Mouse (Mus musculus) hindbrain, embryonic 10.5 days (tissue): ENCODE results near the gene 1700029J07Rik. TPM values are rescaled to one million over a fixed set of nuclear protein-coding genes. Genes with fewer than 3 reads are reported as not detected.
A peak's percentile ranks its signal among the peaks of the same experiment; 100 is the strongest.

ENCODE experiments used
- DNase-seq: peaks from one replicate; pipeline ENCODE4 v3.0.0-alpha.2; 2017; ENCODE audit warnings: low spot score
- H3K27ac ChIP-seq: fragments of 300-500 bp; sonication (generic); 2 replicates; pipeline ENCODE4 v1.5.1; 2016; ENCODE audit warnings: mild to moderate bottlenecking, moderate library complexity
- H3K27me3 ChIP-seq: fragments of 300-500 bp; sonication (generic); 2 replicates; pipeline ENCODE4 v1.6.1; 2016; ENCODE audit warnings: mild to moderate bottlenecking; ENCODE audit not compliant: poor library complexity, insufficient read depth, severe bottlenecking
- H3K36me3 ChIP-seq: fragments of 300-500 bp; sonication (generic); 2 replicates; pipeline ENCODE4 v1.6.1; 2016; ENCODE audit warnings: mild to moderate bottlenecking, moderate library complexity
- H3K4me1 ChIP-seq: fragments of 300-500 bp; sonication (generic); replicated peaks from 2 replicates; pipeline ENCODE4 v1.6.1; 2016; ENCODE audit warnings: mild to moderate bottlenecking
- H3K4me3 ChIP-seq: fragments of 300-500 bp; sonication (generic); 2 replicates; pipeline ENCODE4 v1.5.1; 2016; ENCODE audit warnings: mild to moderate bottlenecking, moderate library complexity
- H3K9me3 ChIP-seq: fragments of 300-500 bp; sonication (generic); 2 replicates; pipeline ENCODE4 v1.6.1; 2016; ENCODE audit warnings: mild to moderate bottlenecking, moderate library complexity
- WGBS: fragments of 180-500 bp; shearing (Covaris S2); methylation state at CpG from one replicate; pipeline ENCODE4 v1.1.7; 2016; 5-methylcytosine and 5-hydroxymethylcytosine counted together
- polyA plus RNA-seq: library from polyadenylated mRNA; unstranded; fragments of >200 nt; fragmentation: Nextera tagmentation; extraction: Ambion mirVana; gene quantifications from 2 replicates; pipeline ENCODE4 v1.2.1, GENCODE M21; 2016

Gene 1700029J07Rik
- polyA plus RNA-seq, 1 experiment from 2014 or later, result 3.8 TPM

DNA sequence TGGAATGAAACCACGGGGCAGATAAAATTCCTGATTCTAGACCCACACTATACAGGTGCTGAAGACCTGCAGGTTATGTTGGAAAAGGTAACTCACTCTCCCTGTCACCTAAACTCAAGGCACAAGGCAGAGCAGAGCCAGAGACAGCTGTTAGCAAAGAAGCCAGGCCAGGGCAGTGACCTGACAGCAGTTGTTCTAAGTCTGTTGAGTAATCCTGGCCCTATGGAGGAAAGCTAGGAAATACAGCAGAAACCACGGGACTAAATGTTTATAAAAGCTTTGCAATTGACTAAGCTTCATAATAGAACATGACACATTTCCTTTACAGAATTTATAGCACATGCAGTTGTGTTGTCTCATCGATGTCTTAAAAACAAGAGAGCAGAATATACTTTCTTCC lies 20.5 kb upstream of the 1700029J07Rik start:
- DNase-seq, result no peak
- 93% methylated on average over 3 of the region's 3 CpGs for WGBS
- H3K36me3 ChIP-seq, result peaks cover 40% of the 10 kb centered on the region

DNA sequence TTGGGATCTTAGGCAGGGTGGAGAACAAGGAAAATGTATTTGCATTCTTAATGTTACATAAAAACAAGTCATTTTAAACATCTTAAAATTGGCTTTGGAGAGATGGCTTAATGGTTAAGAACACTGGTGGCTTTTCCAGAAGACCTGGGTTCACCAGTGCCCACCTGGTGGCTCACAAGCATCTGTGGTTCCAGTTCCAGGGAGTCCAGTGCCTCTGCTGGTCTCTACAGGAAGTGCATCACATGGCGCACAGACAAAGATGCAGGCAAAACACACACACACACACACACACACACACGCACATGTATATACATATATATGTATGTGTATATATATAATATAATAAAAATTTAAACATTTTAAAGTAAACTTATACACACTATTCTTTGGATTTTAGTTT lies 19.1 kb upstream of the 1700029J07Rik start:
- no peak for DNase-seq
- WGBS, result 95% methylated on average over 2 of the region's 2 CpGs
- peaks cover 10% of the 10 kb centered on the region for H3K4me1 ChIP-seq

More for the DNA sequence above, 20.5 kb upstream of the 1700029J07Rik start:
- H3K9me3 ChIP-seq, result no peaks in the 10 kb centered on the region
- H3K27me3 ChIP-seq, result no peaks in the 10 kb centered on the region
- no peak overlapping the region for H3K4me3 ChIP-seq
- H3K27ac ChIP-seq, result no peak overlapping the region
- peaks cover 23% of the 10 kb centered on the region for H3K4me1 ChIP-seq

DNA sequence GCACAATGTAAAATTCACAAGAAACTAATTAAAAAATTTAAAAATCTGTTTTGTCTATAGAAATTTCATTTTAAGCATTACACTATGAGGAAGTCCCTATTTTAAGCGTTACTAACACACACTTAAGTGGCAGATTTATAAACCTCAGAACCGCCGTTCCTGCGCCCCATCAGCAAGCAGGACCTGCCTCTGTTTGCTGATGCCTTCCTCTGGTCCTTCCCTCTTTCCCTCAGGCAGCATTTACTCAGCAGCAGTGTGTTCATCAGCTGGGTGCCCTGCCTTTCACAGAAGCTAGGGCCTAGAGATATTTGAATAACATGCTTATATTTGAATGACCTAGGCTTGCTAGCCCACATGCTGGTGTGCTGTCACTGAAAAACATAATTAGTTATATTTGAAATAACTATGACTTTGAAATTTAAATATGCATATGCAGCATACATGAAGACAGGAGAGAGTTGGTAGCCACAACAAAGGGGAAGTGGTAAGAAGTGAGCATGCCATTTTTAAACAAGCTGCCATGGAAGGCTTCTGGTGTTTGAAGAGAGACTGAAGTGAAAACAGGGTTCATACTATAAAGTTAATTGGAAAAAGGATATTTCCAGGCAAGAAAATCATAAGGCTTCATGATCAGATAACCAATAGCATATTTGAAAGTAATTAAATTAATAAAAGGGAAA lies 15.7 kb upstream of the 1700029J07Rik start:
- Histone ChIP-seq H3K9me3 (no peaks in the 10 kb centered on the region), H3K36me3 (peaks cover 44% of the 10 kb centered on the region), H3K4me3 (no peak overlapping the region), H3K4me1 (no peaks in the 10 kb centered on the region), H3K27ac (no peak overlapping the region), H3K27me3 (no peaks in the 10 kb centered on the region)
- no peak for DNase-seq
- 95% methylated on average over 4 of the region's 4 CpGs for WGBS

More for the DNA sequence above, 19.1 kb upstream of the 1700029J07Rik start:
- no peak overlapping the region for H3K4me3 ChIP-seq
- H3K27me3 ChIP-seq, result no peaks in the 10 kb centered on the region
- no peak overlapping the region for H3K27ac ChIP-seq
- peaks cover 44% of the 10 kb centered on the region for H3K36me3 ChIP-seq
- no peaks in the 10 kb centered on the region for H3K9me3 ChIP-seq

DNA sequence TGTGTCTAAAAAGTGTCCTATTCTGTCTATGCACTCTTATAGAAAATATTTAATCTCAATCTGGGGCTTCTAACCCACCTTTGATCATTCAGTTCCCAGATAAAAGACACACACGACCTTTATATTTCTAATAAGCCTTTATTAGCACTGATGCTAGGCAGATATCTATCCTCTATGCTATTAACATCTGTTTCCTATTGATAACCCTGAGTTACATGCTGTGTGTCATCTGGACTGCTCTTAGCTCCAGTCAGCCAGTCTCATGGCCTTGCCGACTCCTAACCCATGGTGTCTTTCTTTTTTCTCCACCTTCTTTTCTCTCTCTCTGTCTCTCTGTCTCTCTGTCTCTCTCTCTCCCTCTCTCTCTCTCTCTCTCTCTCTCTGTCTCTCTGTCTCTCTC lies 13.1 kb upstream of the 1700029J07Rik start:
- Histone ChIP-seq H3K27me3 (no peaks in the 10 kb centered on the region), H3K36me3 (peaks cover 51% of the 10 kb centered on the region), H3K4me1 (no peaks in the 10 kb centered on the region), H3K4me3 (no peak overlapping the region), H3K9me3 (no peaks in the 10 kb centered on the region), H3K27ac (no peak overlapping the region)
- WGBS, result 63% methylated on average over 2 of the region's 2 CpGs
- no peak for DNase-seq

DNA sequence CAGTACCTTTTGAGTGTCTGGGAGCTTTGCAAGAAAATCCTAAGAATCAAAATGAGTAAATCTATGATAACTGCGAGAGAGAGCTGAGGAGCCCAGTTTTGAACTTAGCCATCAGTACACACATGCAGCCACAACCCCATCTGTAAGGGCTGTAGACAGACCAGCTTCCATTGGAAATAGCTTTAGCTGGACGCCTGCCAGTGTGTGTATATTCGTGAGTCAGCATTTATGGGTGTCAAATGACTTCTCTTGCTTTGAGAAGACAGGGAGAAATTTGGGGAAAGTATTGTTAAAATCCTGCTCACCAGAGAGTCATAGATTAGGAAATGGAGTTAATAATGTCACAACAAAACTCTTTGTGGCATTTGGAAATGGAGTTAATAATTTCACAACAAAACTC lies 11.6 kb upstream of the 1700029J07Rik start:
- WGBS, result 91% methylated on average over 3 of the region's 3 CpGs
- H3K4me1 ChIP-seq, result no peaks in the 10 kb centered on the region
- H3K27ac ChIP-seq, result no peak overlapping the region
- DNase-seq, result no peak
- H3K9me3 ChIP-seq, result no peaks in the 10 kb centered on the region
- peaks cover 65% of the 10 kb centered on the region for H3K36me3 ChIP-seq
- H3K4me3 ChIP-seq, result no peak overlapping the region
- no peaks in the 10 kb centered on the region for H3K27me3 ChIP-seq

DNA sequence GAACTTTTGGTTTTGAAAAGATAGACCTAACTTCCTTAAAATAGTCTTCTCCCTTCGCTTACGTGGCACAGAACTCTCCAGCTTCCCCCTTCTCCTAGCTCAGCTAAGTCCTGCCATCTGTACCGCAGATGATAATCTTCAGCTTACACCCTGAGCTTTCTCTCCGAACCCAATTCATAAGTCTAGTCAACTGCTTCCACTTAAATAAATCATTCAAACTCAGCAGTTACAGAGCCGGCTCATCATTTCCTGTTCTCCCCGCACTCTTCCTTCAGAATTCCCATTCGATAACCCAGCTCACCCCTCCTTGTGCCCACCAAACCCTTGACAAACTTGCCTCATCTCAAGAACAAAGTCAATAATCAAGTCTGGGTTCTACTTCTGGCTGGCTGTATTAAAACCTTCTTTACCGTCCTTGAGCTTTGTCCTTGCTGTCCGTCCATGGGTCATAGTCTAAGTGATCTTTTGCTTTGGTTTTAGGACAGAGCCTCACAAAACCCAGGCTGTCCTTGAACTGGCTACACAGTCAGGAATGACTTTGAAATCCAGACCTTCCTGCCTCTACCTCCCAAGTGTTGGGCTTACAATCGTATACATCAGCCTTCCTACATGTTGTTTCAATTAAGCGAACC lies 901 bp upstream of the 1700029J07Rik start:
- no peak for DNase-seq
- peaks cover 25% of the 10 kb centered on the region for H3K36me3 ChIP-seq
- H3K27me3 ChIP-seq, result no peaks in the 10 kb centered on the region
- peaks cover 9% of the 10 kb centered on the region for H3K9me3 ChIP-seq
- 75% methylated on average over 11 of the region's 11 CpGs for WGBS
- peaks cover 15% of the 10 kb centered on the region for H3K4me1 ChIP-seq
- peak overlapping the region; percentile 85 for H3K27ac ChIP-seq
- H3K4me3 ChIP-seq, result peak overlapping the region; percentile 73

DNA sequence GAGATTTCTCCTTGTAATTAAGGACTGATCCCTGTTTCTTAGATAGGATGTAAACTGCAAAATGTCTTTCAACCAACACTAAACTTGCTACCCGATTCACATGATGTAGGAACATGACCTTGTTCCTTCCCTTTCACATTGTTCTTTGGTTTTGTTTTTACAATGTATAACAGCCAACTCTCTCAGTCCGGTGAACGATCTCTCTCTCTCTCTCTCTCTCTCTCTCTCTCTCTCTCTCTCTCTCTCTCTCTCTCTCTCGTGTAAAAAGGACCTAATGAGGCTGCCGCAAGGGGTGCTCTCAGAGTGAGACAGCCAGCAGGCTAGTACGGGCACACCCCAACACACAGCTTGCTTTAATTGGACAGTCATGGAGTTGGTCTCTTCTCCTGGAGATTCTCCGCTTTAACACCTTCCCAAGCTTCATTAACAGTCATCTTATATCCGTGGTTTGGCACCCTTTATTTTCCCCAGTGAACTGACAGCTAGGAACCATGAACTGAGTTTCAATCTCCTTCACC lies 1.0 kb downstream of the 1700029J07Rik start:
- no peak overlapping the region for H3K4me3 ChIP-seq
- H3K27ac ChIP-seq, result no peak overlapping the region
- H3K9me3 ChIP-seq, result peaks cover 12% of the 10 kb centered on the region
- peaks cover 15% of the 10 kb centered on the region for H3K4me1 ChIP-seq
- no peaks in the 10 kb centered on the region for H3K27me3 ChIP-seq
- no peak for DNase-seq
- H3K36me3 ChIP-seq, result peaks cover 15% of the 10 kb centered on the region
- WGBS, result 82% methylated on average over 8 of the region's 8 CpGs

DNA sequence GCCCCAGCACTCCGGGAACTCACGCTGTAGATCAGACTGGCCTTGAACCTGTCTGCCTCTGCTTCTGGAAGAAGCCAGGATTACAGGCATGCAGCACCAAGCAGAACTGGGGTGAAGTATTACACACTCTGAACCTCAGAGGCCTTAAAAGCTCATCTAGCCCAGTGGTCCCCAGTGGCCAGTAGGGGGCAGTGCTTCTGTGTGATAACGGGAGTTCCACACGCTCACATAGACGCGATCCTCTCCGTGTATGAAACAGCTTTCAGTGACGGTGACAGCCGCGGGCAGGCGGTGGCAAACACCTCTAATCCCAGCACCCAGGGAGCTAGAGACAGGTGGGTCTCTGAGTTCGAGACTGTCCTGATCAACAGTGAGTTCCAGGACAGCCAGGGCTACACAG lies 4.2 kb downstream of the 1700029J07Rik start:
- Histone ChIP-seq H3K4me1 (peaks cover 12% of the 10 kb centered on the region), H3K36me3 (peaks cover 6% of the 10 kb centered on the region), H3K4me3 (no peak overlapping the region), H3K27ac (no peak overlapping the region), H3K9me3 (peaks cover 5% of the 10 kb centered on the region), H3K27me3 (no peaks in the 10 kb centered on the region)
- no peak for DNase-seq
- 94% methylated on average over 12 of the region's 12 CpGs for WGBS

DNA sequence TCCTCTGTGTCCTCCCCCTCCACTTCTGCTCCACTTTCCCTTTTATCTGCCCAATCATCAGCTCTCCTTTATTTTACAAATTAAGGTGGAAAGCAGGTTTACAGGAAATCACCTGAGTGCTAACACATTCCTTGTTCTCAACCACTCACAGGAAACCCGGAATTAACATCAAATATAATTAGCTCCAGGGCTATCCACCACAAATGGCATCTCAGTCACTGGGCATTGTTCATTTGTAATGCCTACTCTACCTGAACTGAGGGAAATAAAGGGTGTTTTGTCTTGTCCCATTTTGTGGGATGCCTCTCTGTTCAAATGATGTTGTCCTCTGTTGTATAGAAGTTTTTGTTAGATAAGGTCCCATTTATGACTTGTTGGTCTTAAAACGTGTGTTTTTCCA lies 24.4 kb downstream of the 1700029J07Rik start:
- H3K36me3 ChIP-seq, result no peaks in the 10 kb centered on the region
- no peak for DNase-seq
- H3K27ac ChIP-seq, result no peak overlapping the region
- H3K9me3 ChIP-seq, result no peaks in the 10 kb centered on the region
- H3K4me3 ChIP-seq, result no peak overlapping the region
- WGBS, result 57% methylated on average over 2 of the region's 2 CpGs
- no peaks in the 10 kb centered on the region for H3K4me1 ChIP-seq
- no peaks in the 10 kb centered on the region for H3K27me3 ChIP-seq

DNA sequence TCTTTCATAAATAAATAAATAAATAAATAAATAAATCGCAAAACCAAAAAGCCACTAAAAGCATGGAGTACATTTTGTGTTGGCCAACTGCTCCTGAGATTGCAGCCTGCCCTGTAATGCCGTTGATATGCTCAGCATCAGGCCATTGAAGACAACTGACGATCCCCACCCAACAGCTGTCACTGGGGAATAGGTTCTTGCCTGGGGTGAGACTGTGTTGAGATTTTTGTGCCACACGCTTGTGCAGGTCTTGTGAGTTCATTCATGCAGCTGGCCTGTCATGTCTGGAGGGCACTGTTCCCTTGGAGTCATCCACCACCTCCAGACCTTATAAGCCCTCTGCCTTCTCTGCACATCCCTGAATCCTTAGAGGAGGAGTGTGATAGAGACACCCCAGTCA lies 28.8 kb downstream of the 1700029J07Rik start:
- Histone ChIP-seq H3K27me3 (no peaks in the 10 kb centered on the region), H3K9me3 (no peaks in the 10 kb centered on the region), H3K27ac (no peak overlapping the region), H3K36me3 (no peaks in the 10 kb centered on the region), H3K4me1 (no peaks in the 10 kb centered on the region), H3K4me3 (no peak overlapping the region)
- WGBS, result 87% methylated on average over 4 of the region's 4 CpGs
- DNase-seq, result no peak

DNA sequence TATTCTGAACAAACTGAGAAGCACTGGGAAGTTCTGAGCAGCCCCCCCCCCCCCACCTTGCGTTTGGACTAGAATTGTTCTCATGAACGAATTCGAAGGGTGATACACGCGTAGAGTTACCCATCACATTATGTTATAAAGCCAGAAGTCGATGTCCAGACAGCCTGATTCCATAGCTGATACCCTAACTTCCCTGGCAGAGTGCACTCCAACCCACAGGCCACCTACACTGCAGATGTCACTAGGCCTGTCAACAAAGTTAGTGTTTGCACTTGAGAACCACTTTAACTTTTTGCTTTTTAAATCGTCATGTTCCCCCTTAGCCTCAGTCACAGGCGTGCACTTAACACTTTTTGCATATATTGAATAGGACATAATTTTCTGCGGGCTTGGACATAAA lies 38.1 kb downstream of the 1700029J07Rik start:
- Histone ChIP-seq H3K27me3 (no peaks in the 10 kb centered on the region), H3K27ac (no peak overlapping the region), H3K9me3 (no peaks in the 10 kb centered on the region), H3K4me1 (no peaks in the 10 kb centered on the region; the same call in 1 of the 2 replicates), H3K36me3 (no peaks in the 10 kb centered on the region), H3K4me3 (no peak overlapping the region)
- no peak for DNase-seq
- 91% methylated on average over 9 of the region's 9 CpGs for WGBS

DNA sequence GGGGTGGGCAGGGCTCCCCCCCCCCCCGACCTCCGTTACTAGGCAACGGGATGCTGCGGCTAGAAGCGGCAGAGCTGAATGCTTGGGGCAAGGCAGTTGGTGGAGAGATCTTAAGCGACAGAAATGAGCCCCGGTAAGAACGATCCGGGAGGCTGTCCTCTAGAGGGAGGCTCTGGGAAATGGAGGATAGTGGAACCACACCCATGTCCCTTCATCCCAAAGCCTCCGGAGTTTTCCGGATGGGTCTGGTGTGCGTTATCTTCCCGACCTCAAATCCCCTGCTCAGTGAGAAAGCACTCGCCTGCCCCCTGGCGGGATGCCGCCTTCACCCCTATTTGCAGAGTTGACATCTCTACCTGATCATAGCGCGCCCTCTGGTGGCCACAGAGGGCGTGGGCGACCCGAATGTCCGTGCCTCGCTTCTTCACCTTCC lies 40.5 kb downstream of the 1700029J07Rik start, which contains the start of gene Ccdc110:
Gene Ccdc110 (plus strand): TSS at position 38 of the 433 bp plus-strand sequence.
- Histone ChIP-seq H3K9me3 (peaks cover 8% of the 10 kb centered on the region), H3K36me3 (no peaks in the 10 kb centered on the region), H3K4me3 (peak within 1 kb of the TSS; percentile 50), H3K4me1 (no peaks in the 10 kb centered on the region; the same call in 1 of the 2 replicates), H3K27ac (no peak within 1 kb of the TSS), H3K27me3 (no peaks in the 10 kb centered on the region)
- DNase-seq, result peak; percentile 93
- WGBS, result 6% methylated on average over 23 of the region's 23 CpGs

DNA sequence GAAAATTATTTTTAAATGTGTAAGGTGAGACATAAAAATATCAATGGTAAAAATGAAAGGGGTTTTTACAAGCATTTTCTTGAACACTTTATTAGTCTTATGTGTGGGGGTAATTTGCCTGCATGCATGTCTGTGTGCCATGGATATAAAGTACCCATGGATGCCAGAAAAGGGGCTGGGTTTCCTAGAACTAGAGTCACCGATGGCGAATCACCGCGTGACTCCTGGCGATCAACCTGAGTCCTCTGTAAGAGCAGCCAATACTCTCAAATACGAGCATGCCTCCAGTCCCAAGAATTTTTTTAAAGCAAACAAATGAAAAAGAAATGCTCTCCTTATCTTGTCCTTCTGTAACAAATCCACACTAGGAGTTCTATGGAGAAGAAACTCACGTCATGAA lies 52.9 kb downstream of the 1700029J07Rik start:
- 95% methylated on average over 7 of the region's 7 CpGs for WGBS
- no peak overlapping the region for H3K4me3 ChIP-seq

More for the DNA sequence above, 52.9 kb downstream of the 1700029J07Rik start:
- Histone ChIP-seq H3K36me3 (no peaks in the 10 kb centered on the region), H3K9me3 (no peaks in the 10 kb centered on the region), H3K27ac (no peak overlapping the region), H3K27me3 (no peaks in the 10 kb centered on the region), H3K4me1 (no peaks in the 10 kb centered on the region)
- DNase-seq, result no peak
